21 mouse cellular contexts compared by ENCODE assay signal in genomic region chr17:3328820-3329219, GRCm38 (mm10). TPM values are rescaled to one million over a fixed set of nuclear protein-coding genes. Genes with fewer than 3 reads are reported as not detected.
DNase-seq lines count a peak whose midpoint lies in the region; ATAC-seq and TF ChIP-seq lines count a peak whose summit lies in the region.
"Had no signal": no experiment of that assay in that cellular context is flagged by ENCODE, and none has a peak within 500 bp of the region (broad histone marks: within the 10 kb centered on the region; RNA-seq: fewer than 3 reads in every experiment).

No protein-coding gene starts in this region.

- ATAC-seq in forebrain, embryonic 13.5 days = peak; percentile 63
- ATAC-seq in limb, embryonic 14.5 days (ENCODE audit: low FRiP score, low read depth) = no peak
- ATAC-seq: hindbrain, embryonic 16.5 days; inflammation-experienced regulatory T-cells, adult 6 months had no signal

- TF ChIP-seq CTCF in layer of hippocampus, adult 2 months (conservative IDR thresholded peaks at IDR 0.05) = no peak
- no peak for TF ChIP-seq CTCF in brain, embryonic 14.5 days (IDR thresholded peaks at IDR 0.05; ENCODE audit: borderline replicate concordance, extremely low read depth, insufficient read depth, insufficient read length)

- H3K36me3 ChIP-seq in forebrain, embryonic 13.5 days (ENCODE audit: poor library complexity, severe bottlenecking) = no peaks in the 10 kb centered on the region
- no peaks in the 10 kb centered on the region for H3K36me3 ChIP-seq in forebrain, embryonic 10.5 days (replicated peaks)
- peaks cover 5% of the 10 kb centered on the region; the same call in 1 of the 2 replicates for H3K36me3 ChIP-seq in limb, embryonic 14.5 days (ENCODE audit: control insufficient read depth, insufficient read depth, low read length)
- H3K36me3 ChIP-seq: embryonic facial prominence, embryonic 15.5 days; heart, embryonic 10.5 days; hindbrain, embryonic 12.5 days had no signal

- TF ChIP-seq POLR2A in brain, embryonic 14.5 days (IDR thresholded peaks at IDR 0.05; ENCODE audit: borderline replicate concordance, extremely low read depth, insufficient read depth, insufficient read length, poor library complexity, severe bottlenecking) = no peak
- no peak for TF ChIP-seq POLR2A in limb, embryonic 14.5 days (IDR thresholded peaks at IDR 0.05; ENCODE audit: borderline replicate concordance, extremely low read depth, insufficient read depth, insufficient read length)

- 78% methylated on average over 4 of the region's 4 CpGs for WGBS in forebrain, embryonic 13.5 days
- 84% methylated on average over 4 of the region's 4 CpGs for WGBS in forebrain, embryonic 10.5 days
- WGBS in limb, embryonic 14.5 days = 90% methylated on average over 4 of the region's 4 CpGs

- H3K27me3 ChIP-seq in forebrain, embryonic 13.5 days = peaks cover 32% of the 10 kb centered on the region
- H3K27me3 ChIP-seq in forebrain, embryonic 10.5 days (ENCODE audit: poor library complexity, severe bottlenecking) = peaks cover 61% of the 10 kb centered on the region
- no peaks in the 10 kb centered on the region for H3K27me3 ChIP-seq in limb, embryonic 14.5 days (ENCODE audit: control insufficient read depth, insufficient read depth, low read length)
- H3K27me3 ChIP-seq: embryonic facial prominence, embryonic 15.5 days had no signal

- H3K4me3 ChIP-seq in forebrain, embryonic 13.5 days = no peak overlapping the region
- no peak overlapping the region for H3K4me3 ChIP-seq in forebrain, embryonic 10.5 days
- no peak overlapping the region for H3K4me3 ChIP-seq in layer of hippocampus, adult 2 months
- H3K4me3 ChIP-seq in limb, embryonic 14.5 days (replicated peaks; ENCODE audit: low read length) = no peak overlapping the region
- H3K4me3 ChIP-seq: erythroblast, embryonic 14.5 days; gastrocnemius, adult 2 months; heart, embryonic 10.5 days; hindbrain, embryonic 12.5 days had no signal

- H3K9ac ChIP-seq in forebrain, embryonic 13.5 days = no peak overlapping the region
- no peak overlapping the region for H3K9ac ChIP-seq in limb, embryonic 14.5 days (ENCODE audit: low read depth, low read length, severe bottlenecking)
- H3K9ac ChIP-seq: embryonic facial prominence, embryonic 15.5 days; hindbrain, embryonic 12.5 days had no signal

- H3K4me2 ChIP-seq in forebrain, embryonic 13.5 days = peak overlapping the region; percentile 29
- peak overlapping the region; percentile 63; the same call in 1 of the 2 replicates for H3K4me2 ChIP-seq in limb, embryonic 14.5 days (replicated peaks; ENCODE audit: low read depth, low read length, severe bottlenecking)
- H3K4me2 ChIP-seq: embryonic facial prominence, embryonic 15.5 days; hindbrain, embryonic 12.5 days had no signal

- no peaks in the 10 kb centered on the region for H3K9me3 ChIP-seq in forebrain, embryonic 13.5 days (replicated peaks)
- no peaks in the 10 kb centered on the region for H3K9me3 ChIP-seq in forebrain, embryonic 10.5 days
- no peaks in the 10 kb centered on the region for H3K9me3 ChIP-seq in limb, embryonic 14.5 days (ENCODE audit: control insufficient read depth, low read length)
- H3K9me3 ChIP-seq: embryonic facial prominence, embryonic 15.5 days; heart, embryonic 10.5 days; hindbrain, embryonic 12.5 days had no signal

- H3K27ac ChIP-seq in forebrain, embryonic 13.5 days = peak overlapping the region; percentile 49; the same call in 1 of the 2 replicates
- no peak overlapping the region for H3K27ac ChIP-seq in forebrain, embryonic 10.5 days
- H3K27ac ChIP-seq in layer of hippocampus, adult 2 months = 0 out of 2 replicates have a peak overlapping the region, but pooled peaks have one; percentile 14
- no peak overlapping the region for H3K27ac ChIP-seq in limb, embryonic 14.5 days (replicated peaks; ENCODE audit: low read depth, low read length)
- H3K27ac ChIP-seq: embryonic facial prominence, embryonic 15.5 days; gastrocnemius, adult 2 months; heart, embryonic 10.5 days; hindbrain, embryonic 12.5 days had no signal

- peaks cover 21% of the 10 kb centered on the region for H3K4me1 ChIP-seq in forebrain, embryonic 13.5 days
- H3K4me1 ChIP-seq in forebrain, embryonic 10.5 days = peaks cover 21% of the 10 kb centered on the region
- H3K4me1 ChIP-seq in limb, embryonic 14.5 days (ENCODE audit: control insufficient read depth, insufficient read depth, low read length) = peaks cover 45% of the 10 kb centered on the region

- DNase-seq in forebrain, embryonic 10.5 days (ENCODE audit: extremely low spot score, low spot score) = no peak
- peak; percentile 25 to 70 for DNase-seq in layer of hippocampus, adult 2 months (ENCODE audit: low spot score in 2 of 2)
- no peak for DNase-seq in layer of hippocampus, postnatal 36 days
- peak; percentile 80 for DNase-seq in brain, embryonic 14.5 days (ENCODE audit: low read depth)
- no peak for DNase-seq in limb, embryonic 14.5 days (ENCODE audit: low spot score)
- no peak for DNase-seq in right cerebral cortex, postnatal 25 days
- DNase-seq: adrenal gland, postnatal 10 days; cerebellum, adult 18-20 months; cerebellum, adult 9-11 months; cerebellum, postnatal 36 days; gastrocnemius, adult 2 months; gastrocnemius, postnatal 25 days; heart, postnatal 10 days; heart, postnatal 4 days had no signal

RNA-seq across cellular contexts. Expression of gene Tiam2, which starts 2.4 kb away (rescaled TPM):
- polyA plus RNA-seq in forebrain, embryonic 13.5 days (2015; fragmentation: Nextera tagmentation; extraction: Ambion mirVana) = 37.2 and 51.0 TPM in 2 replicates
- polyA plus RNA-seq in forebrain, embryonic 10.5 days (2016; fragmentation: Nextera tagmentation; extraction: Ambion mirVana) = 4.4 and 5.3 TPM in 2 replicates
- total RNA-seq in layer of hippocampus, adult 2 months (2021) = 10 to 100 TPM; 33.8 to 42.9 TPM
- 10 to 100 TPM; 36.8 to 43.9 TPM for total RNA-seq in layer of hippocampus, postnatal 36 days (2021)
- polyA plus RNA-seq in brain, embryonic 14.5 days (2012; rRNA removed) = 17.5 and 48.1 TPM in 2 replicates
- polyA plus RNA-seq in limb, embryonic 14.5 days (2012; rRNA removed) = 22.3 and 25.9 TPM in 2 replicates
- 21.1 and 25.6 TPM in 2 replicates for polyA plus RNA-seq in limb, embryonic 14.5 days (2014; fragmentation: Nextera tagmentation; extraction: Ambion mirVana)
- polyA plus RNA-seq: erythroblast, embryonic 14.5 days had no signal

Comparison
In these comparisons a context has a peak if more than half of its experiments do, and no peak if none do; other contexts are left out.
1. H3K27ac ChIP-seq: peak in forebrain, embryonic 13.5 days (single experiment) and layer of hippocampus, adult 2 months (single experiment); none in forebrain, embryonic 10.5 days (single experiment) and limb, embryonic 14.5 days (single experiment).
2. DNase-seq: peak in layer of hippocampus, adult 2 months (2 of 2) and brain, embryonic 14.5 days (single experiment); none in forebrain, embryonic 10.5 days (single experiment), layer of hippocampus, postnatal 36 days (0 of 2), limb, embryonic 14.5 days (single experiment) and right cerebral cortex, postnatal 25 days (single experiment).